Mouse (Mus musculus) adrenal gland, postnatal 36 days (tissue): ENCODE measurements around the gene Acr. TPM values are rescaled to one million over a fixed set of nuclear protein-coding genes. Genes with fewer than 3 reads are reported as not detected.

Experiments
- DNase-seq, 2 experiments: peaks; one replicate each; pipeline ENCODE4 v3.0.0; 2021; ENCODE audit warnings: mixed read lengths in 1 of 2
- long read RNA-seq, 2 experiments: library from polyadenylated mRNA; stranded (forward); transcript quantifications; one replicate each; pipeline ENCODE4 v2.0.0; 2021; ENCODE audit warnings: borderline sequencing depth in 2 of 2
- total RNA-seq, 2 experiments: library from RNA; stranded (reverse); gene quantifications; 2 replicates each; pipeline ENCODE4 v1.2.3; 2021

Gene Acr
- not detected for total RNA-seq
- long read RNA-seq, experiment 1, result 0 reads
- long read RNA-seq, experiment 2, result 0 reads

DNA sequence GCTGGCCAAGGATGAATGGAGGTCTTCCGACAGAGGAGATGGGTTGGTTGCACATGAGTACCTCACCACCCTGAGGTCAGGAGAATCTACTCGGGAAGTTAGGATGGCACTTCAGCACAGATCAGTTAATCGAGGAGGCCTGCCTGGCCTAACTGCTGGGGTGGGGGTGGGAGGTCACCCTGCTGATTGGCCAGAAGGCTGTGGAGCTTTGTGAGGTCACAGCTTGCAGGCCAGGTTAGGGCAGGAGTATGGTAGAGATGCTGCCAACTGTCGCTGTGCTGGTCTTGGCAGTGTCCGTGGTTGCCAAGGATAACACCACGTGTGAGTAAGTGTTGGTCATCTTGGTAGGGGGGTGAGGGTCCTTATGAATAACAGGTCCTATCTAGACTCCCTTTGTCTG, at the start of gene Acr:
TSS of gene Acr (plus strand) at position 213 of the 400 bp plus-strand sequence.
- DNase-seq, result no peak

DNA sequence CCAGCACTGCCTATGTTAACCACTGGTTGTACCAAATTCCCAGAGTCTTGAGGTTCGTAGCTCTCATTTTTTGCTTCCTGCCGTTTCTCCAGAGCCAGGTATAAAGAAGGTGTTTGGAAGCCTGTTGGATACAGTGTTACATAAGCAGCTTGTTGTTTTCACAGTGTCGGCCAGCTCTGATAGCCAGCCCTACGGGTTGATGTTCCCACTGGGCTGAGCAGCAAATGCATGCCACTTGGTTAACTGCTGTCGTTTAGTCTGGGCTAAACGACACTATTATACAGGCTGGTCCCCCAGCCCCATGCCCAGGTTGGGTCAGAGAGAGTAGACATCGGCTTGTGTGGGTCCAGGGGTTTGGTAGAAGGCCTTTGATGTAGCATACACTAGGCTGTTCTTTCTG, 46.2 kb upstream of the Acr start:
- DNase-seq, result no peak

DNA sequence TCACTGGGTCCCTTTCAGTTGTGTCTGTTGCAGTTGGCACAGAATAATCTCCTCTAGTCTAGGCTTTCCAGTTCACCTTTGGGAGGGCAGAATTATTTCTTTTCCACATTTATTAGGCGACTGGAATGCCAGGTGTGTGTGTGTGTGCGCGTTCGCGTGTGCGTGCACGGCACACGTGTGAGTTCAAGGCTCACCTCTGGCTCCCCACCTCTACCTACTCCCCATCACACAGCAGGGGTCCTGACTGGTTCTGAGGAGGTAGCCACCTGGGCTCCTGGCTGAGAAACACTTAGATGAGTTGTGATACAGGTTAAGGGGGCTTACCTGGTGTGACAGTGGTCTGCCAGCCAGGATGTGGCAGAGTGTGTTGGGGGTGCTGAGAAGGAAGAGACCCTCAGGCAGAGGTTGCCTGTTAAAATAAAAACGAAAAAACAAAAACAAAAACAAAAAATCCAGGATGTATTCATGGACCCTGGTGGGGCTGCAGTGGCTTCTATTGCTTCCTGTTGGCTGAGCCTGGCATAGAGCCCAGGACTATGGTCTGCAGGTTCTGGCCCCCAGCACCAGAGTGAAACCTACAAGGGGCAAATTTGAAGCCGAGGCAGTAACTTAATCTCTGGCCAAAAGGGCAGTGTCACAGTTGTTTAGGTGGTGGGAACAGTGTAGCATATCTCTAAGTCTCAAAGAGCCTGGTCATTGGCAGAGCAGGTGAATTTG, 45.4 kb upstream of the Acr start:
- no peak for DNase-seq

- peak in 1 of 2 experiments; percentile 56 for DNase-seq
Observed at GRCm38 (mm10) chr15:89523283-89523832, 44.8 kb upstream of the Acr start.

GRCm38 (mm10) chr15:89524001-89524571, 44.0 kb upstream of the Acr start:
- DNase-seq, result no peak

GRCm38 (mm10) chr15:89524611-89525415, 43.3 kb upstream of the Acr start:
- DNase-seq, result no peak

- no peak for DNase-seq
Observed at GRCm38 (mm10) chr15:89525464-89525863, 42.7 kb upstream of the Acr start.

DNA sequence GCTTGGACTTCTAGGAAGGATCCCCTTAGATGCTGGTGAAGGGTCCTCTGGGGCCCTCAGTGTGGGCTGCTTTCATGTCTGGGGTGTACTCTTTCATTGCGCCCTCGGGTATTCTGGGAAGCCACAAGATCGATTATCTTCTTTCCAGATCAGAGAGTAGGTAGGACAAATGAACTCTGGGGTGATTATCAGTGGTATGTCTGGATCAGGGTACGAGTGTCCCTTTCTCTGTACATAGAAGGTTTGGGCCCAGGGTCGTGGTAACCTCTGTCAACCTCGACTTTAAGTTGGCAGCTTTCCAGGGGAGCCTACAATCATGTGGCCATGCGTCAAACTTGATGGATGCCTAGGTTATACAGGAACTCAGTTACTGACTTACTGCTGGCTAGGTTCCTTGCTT, 42.2 kb upstream of the Acr start:
- no peak for DNase-seq

- no peak for DNase-seq
Observed at GRCm38 (mm10) chr15:89526776-89527325, 41.3 kb upstream of the Acr start.

GRCm38 (mm10) chr15:89527466-89527865, 40.7 kb upstream of the Acr start:
- DNase-seq, result no peak

DNA sequence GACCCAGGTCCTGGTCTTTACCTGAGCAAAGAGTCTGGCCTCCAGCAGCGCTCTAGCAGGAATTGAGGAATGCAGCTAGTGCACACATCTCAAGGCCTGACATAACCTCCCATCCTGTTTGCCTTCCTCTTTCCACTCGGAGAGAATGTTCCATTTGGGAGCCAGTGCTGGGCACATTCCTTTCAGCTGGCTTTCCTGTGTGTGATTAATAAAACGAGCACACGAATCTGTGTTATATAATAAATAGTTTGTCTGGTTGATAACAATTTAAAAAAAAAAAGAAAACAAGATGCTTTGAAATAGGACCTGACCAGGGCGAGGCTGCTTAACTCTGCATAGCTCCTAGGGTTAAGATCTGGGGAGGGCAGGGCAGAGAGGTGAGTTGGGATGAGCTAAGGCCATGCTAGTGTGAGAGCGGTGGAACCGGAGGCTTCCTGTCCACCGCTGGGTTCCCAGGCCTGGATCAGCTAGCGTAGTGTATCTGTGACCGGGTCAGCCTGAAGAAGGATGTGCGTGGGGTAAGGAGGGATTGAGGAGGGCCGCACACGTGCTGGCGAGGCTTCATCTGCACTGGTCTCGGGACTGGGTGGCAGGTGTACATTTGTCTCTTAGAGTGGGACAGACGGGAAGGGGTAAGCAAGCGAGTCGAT, 39.8 kb upstream of the Acr start:
- DNase-seq, result no peak

DNA sequence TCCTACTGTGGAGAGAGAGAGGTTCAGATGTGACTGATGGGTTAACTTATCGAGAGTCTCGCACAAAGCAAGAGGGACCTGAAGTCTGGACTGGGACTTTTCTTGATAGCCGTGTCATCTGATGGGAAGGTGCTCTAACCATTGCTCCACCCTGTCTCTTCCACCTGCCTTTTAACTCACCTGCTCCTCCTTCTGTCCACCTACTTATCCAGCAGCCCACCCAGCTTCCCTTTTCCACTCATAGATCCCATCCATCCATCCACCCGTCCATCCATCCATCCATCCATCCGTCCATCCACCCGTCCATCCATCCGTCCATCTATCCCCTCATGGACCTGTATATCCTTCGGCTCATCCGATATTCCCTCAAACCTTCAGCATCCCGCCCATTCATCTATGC, 39.2 kb upstream of the Acr start:
- DNase-seq, result no peak

DNA sequence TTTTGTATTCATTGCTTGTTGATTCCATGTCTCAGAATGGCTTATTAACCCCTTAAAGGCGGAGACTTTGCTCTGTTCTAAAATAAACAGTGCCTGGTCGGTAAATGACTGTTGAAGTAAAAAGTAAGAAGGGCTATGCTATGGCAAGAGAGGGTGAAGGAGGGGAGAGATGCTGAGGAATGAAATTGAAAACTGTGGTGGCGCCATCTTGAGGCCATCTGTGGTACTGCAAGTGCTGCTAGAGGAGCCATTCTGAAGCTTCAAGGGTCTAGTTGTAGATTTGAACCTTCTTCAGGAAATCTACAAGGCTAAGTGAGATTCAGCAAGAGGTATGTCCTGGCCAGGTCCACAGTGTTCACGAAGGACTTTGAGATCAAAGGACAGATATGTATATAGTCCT, 37.8 kb upstream of the Acr start:
- peak; percentile 48 to 67 for DNase-seq

DNA sequence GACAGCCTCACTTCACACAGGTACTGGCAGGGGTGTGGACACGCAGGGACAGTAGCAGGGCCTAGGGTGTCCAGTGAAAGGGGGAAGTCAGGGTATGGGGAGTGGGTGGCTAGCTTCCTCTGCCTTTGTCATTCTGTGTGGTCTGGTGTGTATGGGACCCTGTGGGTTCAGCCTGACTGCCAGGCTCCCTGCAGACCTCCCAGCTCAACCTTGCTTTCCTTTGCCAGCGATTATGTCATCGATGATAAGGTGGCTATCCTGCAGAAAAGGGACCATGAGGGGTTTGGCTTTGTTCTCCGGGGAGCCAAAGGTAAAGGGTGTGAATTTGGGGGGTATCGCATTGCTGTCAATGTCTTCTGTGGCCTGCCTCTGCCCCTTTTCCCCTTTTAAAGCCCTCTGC, 36.7 kb upstream of the Acr start:
- DNase-seq, result no peak

- DNase-seq, result peak; percentile 22 to 37
Observed at GRCm38 (mm10) chr15:89532026-89532923, 35.9 kb upstream of the Acr start.

DNA sequence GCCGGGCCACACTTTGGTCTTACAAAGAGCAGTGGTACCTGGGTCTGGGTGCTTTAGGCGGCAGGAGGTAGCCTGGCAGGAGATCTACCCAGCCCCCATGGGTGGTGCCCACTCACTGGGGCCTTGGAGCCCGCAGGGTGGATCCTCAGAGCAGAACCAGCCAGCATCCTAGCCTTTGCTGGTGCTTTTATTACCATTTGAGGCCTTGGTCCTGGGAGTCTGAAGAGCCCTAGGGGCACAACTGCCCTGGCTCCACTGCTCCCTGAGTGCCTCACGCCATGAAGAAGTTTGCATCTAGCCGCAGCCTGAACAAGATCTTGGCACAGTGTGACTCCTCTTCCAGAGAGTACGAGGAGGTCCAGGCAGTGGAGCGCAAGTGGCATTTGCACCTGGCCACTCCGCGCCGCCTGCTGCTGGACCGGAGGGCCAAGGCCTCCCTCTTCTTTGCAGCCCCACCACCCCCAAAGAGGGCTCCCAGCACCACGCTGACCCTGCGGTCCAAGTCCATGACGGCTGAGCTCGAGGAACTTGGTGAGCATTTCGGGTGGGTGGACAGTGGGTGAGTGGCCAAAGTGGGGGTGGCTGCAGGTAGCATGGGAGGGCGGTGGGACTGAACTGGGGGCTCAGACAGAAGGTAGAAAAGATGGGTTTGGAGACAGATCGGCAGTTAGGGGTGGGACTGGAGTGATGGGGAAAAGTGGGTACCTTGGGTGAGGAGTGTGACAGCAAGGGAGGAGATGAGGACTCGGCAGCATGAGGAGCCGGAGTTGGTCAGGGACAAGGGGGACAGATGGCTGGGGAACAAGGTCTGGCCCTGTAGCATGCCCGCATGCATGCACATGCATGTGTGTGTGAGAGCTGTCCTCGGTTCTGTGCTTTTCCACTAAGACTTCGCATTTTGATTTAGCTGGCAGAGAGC, 34.9 kb upstream of the Acr start:
- no peak for DNase-seq

DNA sequence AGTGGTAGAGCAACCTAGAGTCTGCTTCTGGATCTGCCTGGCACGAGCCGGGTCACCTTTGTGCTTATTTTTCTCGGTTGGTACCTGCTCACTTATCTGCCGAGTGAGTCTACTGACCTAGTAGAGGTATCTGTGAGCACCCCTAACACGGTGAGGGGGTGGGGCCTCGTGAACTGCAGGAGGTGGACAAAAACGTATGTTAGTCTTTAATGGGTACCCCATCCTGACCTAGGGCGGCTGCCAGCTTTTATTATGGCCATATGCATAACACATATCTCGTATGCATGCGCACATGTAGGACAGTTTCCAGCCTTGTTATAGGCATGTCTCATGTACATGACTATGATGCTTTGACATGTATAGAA, 34.3 kb upstream of the Acr start:
- DNase-seq, result no peak

DNA sequence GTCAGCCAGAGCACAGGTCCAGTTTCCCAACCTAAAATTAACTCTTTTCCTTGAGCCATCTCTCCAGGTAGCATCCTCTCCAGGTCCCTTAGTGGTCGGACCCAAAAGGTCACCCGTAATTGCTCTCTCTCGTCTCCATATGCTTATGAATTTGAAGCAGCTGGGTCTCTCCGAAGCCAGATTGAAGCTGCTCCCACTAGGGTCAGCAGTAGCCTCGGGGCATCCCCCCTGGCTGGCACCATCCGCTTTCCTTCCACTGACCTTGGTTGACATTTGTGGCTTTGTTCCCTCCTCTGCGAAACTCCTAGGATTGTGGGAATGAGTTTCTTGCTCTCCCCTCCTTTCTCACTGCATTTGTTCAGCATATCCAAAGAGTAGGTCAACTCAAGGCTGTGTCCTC, 24.0 kb upstream of the Acr start:
- DNase-seq, result no peak

- DNase-seq, result no peak
Observed at GRCm38 (mm10) chr15:89547321-89547720, 20.8 kb upstream of the Acr start.
